Mouse (Mus musculus): Measurements from ENCODE around the gene Cep170.

Gene Cep170

GRCm38 (mm10) chr1:176825084-176825483 is 11.2 kb upstream of the Cep170 start:
- no peak for DNase-seq (ENCODE audit: low spot score in 2 of 2)

DNA sequence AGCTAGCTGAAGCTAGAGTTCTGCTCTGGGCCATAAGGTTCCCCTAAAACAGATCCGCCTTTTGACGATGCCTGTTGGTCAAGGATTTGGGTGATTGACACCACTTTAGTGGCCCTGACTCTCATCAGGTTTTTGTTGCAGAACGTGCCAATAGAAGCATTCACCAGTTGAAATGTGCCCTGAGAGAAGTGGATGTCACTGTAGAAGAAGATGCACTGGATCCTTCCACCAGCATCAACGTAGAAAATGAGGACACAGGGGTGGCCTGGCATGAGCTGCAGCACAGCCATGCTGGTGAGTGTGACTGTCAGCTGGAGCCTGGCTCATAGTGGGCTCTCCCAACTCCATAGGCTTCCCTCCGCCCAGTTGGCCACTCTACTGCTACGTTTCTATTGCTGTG is 10.7 kb upstream of the Cep170 start:
- DNase-seq (ENCODE audit: low spot score in 2 of 2) = no peak

DNA sequence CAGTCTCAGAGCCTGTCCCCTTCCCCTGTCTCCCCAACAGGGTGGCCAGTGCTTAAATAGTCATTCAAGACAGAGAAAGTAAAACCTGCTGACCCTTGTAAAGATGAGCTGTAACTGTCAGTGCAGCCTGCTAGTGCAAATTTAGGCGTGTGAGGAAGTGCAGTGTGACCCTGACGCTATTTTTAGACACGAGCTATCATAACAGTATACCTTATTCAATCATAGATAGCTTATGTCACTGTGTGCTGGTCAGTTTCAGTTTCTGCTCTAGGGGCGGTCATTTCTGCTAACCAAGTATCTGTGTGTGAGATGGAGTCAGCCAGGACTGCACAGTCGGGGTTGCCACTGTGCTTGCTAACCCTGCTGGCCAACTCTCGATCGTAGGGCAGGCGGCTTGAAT is 10.0 kb upstream of the Cep170 start:
- no peak for DNase-seq (ENCODE audit: low spot score in 2 of 2)

- no peak for DNase-seq (ENCODE audit: low spot score in 2 of 2)
Measured at GRCm38 (mm10) chr1:176822949-176823348, 9.1 kb upstream of the Cep170 start.

DNA sequence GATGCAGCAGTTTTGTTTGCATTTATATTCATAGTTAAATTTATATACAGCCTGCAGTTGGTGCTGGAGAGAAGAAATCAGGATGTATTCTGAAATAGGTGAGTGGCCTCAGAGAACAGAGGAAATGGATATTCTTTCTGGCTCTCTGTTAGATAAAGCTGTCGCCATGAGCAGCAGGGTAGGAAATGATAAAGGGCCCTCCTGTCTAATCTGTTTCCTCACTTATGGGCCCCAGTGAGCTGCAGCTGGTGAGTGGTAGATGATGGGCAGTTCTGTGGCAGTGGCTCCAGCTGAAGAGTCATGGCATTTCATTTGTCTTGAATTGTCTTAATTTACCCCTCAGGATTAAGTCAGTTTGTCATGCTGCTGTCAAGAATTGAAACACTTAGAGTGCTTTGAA is 8.1 kb upstream of the Cep170 start:
- no peak for DNase-seq (ENCODE audit: low spot score in 2 of 2)

DNA sequence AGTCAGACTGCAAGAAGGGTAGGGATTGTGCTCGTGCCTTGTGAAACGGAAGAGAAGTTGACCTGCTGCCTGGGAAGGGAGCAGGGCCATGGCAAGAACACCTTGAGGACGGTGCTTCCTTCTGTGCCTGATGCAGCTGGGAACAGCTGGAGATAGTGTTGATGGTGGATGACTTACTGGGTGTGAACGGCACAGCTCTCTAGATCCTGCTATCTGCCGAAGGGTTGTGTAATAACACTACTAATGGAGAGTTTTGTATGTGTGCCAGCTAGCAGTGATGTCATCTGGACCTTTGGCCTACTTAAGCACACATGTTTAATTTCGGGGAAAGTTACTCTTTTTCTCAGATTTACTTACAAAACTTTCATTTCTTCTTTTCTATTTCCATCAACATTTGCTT is 4.9 kb upstream of the Cep170 start:
- no peak for DNase-seq (ENCODE audit: low spot score in 2 of 2)

GRCm38 (mm10) chr1:176818147-176818546 is 4.3 kb upstream of the Cep170 start:
- DNase-seq (ENCODE audit: low spot score in 2 of 2) = no peak

GRCm38 (mm10) chr1:176816728-176817127 is 2.9 kb upstream of the Cep170 start:
- no peak for DNase-seq (ENCODE audit: low spot score in 2 of 2)

DNA sequence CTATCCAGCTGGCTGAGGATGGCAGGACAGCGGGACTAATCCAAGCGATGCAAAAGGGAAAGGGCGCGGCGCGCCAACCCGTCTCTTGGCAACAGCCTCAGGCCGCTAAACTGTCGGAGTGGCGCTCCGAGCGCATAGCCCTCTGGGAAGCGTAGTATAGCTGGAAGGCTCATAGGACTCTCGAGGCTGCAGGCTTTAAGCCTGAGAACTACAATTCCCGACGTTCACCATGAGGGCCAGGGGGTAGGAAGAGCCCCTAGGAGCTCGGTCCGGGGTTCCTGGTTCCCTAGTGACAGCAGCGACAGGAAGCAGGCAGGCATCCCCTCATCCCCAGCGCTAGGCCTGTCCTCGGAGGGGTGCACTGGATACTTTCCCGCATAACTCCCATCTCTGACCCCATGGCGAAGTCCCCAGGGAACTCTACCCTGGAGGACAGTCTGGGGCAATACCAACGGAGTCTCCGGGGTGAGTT is 760 bp upstream of the Cep170 start, which contains the start of gene Sdccag8:
Gene Sdccag8, plus strand, starts transcription at position 70 of the 472 bp plus-strand sequence.
- peak; percentile 96 for DNase-seq (ENCODE audit: low spot score in 2 of 2)

DNA sequence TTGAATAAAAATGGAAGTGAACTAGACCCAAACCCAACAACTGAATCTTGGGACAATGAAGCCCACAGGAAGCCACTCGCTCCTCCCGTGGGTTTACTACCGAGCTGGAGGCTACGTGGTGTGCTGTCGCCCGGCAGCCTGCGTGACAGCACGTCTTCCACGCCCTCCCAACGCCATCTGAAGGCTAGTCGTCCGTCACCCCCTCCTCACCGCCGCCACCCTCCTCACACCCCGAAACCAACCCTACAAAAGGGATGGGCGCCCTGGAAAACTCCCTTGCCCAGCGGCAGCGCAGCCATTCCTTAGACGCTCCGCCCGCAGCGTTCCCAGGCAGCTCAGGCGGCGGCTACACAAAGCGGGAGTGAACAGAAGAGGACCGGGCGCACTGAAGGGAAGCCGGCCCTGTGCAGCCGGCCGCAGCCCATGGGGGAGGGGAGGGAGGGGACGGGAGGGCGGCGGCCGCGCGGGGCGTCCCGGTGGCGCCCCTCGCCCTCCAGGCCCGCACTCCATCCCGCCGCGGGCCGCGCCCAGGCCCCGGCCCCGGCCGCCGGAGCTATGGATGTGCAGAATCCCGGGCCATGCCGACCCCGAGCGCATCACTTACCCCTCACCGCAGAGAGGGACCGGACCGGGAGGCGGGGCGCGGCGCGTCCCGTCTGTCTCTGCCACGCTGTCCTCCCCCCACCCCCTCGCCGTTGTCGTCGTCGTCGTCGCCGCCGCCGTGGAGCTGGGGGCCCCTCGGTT is 403 bp downstream of the Cep170 start:
- peak; percentile 71 to 78 for DNase-seq (ENCODE audit: low spot score in 2 of 2)

DNA sequence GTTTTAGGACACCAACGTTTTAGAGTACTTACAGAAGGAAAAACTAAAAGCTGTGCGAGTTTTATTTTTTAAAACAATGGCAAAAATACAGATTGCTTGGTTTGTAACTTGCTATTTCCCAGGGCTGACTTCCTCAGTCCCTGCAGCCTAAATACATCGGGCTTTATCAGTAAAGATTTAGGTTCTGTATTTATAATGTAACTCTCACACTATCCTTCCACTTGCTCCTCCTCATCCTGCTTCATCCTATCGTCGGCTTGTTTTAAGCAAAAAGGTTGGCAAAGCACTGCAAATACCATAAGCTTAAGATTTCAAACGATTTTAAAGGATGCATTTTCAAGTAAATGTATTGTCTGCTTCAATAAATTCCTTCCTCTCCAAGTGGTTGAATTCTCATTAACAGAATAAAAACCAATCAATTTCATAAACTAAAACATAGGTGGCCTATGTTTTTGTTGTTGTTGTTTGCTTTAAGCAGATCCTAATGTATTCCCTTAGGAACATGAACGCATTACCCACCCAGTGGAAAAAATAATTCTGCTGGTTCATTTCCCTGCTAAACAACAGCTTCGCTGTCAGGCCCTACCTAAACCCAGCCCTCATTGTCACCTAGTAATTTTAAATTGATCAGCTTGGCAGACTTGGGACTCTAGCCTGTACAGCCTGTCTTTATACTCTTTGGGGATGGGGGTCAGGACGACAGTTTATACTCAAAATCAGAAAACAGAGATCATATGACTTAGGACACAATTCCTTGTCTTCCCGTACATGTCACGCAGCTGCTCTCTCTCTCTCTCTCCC is 1.2 kb downstream of the Cep170 start:
- no peak for DNase-seq (ENCODE audit: low spot score in 2 of 2)

- no peak for DNase-seq (ENCODE audit: low spot score in 2 of 2)
Measured at GRCm38 (mm10) chr1:176811892-176812291, 2.0 kb downstream of the Cep170 start.

- DNase-seq (ENCODE audit: low spot score in 2 of 2) = no peak
Measured at GRCm38 (mm10) chr1:176810161-176810560, 3.7 kb downstream of the Cep170 start.

DNA sequence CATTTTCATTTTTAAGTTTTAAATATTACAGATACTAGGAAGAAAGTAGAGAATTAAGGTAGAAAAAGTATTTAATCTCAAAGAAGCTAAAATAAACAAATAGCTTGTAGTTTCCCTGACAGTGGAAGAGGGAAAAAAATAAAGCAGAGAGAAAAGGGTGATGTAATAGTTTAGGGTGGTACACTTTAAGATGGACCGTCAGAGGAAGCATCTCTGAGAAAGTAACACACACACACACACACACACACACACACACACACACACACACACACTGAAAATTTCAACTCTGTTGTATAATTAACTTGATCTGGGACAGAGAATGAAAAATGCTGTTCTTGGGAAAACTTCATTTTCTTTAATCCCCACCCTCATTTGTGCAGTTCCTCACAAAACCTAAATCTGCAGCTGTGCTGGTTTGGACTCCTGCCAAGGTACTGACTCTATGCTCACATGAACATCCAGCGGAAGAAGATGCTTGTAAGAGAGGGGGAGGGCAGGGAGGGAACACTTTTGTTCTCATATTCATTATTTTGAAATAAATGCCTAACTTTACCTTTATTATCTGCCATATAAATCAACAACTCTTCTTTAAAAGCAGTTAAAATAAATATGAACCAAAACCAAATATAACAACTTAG is 13.0 kb downstream of the Cep170 start:
- DNase-seq (ENCODE audit: low spot score in 2 of 2) = peak; percentile 24 to 41

DNA sequence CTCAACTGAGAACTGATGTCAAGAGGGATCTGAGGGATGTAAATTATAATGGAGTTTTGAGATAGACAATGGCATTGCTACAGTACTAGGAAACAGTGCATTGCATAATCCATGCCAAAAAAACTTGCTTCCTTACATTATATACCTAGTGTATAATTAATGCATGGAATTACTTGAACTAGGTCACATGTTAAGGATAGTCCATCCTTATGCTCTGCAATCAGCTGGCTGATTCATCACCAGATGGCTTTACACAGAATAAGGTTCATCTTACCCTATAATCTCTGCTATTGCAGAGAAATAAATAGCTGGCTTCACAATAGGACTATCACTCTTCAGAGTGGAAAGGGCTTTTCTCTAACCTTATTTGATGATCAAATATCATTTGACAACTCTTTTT is 15.2 kb downstream of the Cep170 start:
- no peak for DNase-seq (ENCODE audit: low spot score in 2 of 2)

DNA sequence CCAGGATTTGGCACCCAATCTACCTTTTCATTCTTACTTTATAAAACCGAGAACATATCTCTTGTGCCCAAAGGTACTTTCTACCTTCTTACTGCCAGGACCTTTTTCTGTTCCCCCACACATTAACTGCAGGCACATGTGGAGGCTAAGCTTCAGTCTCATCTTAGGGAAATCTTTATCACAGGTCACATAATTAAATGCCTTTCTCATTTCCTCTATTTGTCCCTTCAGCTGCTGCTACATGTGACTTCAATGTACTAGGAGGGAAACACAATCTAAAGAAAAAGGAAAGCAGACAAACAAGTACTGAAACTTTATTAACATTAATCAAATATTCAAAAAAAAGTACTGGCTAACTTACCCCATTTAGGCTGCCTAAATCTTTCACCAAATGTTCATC is 21.7 kb downstream of the Cep170 start:
- DNase-seq (ENCODE audit: low spot score in 2 of 2) = no peak

GRCm38 (mm10) chr1:176789326-176789725 is 24.5 kb downstream of the Cep170 start:
- DNase-seq (ENCODE audit: low spot score in 2 of 2) = no peak

GRCm38 (mm10) chr1:176774533-176774932 is 39.3 kb downstream of the Cep170 start:
- no peak for DNase-seq (ENCODE audit: low spot score in 2 of 2)

DNA sequence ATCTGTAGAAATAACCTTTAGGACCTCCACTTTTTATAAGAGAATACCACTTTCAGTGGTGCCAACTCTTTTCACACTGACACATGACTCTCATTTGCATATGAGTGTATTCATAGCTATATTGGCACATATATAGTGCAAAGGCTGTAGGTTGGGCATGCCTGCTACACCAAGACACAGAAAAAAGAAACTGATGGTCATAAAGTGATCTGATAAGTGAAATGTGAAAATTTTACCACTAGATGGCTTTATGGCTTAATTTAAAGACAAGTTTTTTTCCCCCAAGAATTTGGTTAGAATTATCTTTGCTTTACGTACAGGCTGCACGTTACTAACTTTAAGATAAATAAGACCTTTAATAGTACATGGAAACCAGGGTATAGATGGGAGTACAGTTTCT is 51.6 kb downstream of the Cep170 start:
- DNase-seq (ENCODE audit: low spot score in 2 of 2) = no peak

GRCm38 (mm10) chr1:176760673-176761072 is 53.2 kb downstream of the Cep170 start:
- no peak for DNase-seq (ENCODE audit: low spot score in 2 of 2)

DNA sequence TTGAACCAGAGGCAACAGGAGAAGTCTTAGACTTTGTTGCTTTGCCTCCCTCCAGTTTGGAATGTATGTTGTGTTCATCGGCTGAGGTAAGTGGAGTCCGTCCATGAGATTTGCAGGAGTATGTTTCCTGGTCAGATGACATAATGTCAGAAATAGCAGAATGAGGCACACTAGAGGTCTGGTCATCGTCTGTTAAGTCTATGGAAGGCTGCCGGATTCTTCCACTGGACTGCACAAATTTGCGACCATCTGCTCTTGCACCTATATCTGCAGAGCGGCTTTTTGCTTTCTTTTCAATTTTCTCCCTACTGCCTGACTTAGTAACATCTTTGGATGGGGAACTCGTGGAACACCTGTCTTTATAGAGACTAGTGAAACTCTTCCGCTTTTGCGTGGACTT is 58.3 kb downstream of the Cep170 start:
- no peak for DNase-seq (ENCODE audit: low spot score in 2 of 2)
